Mouse (Mus musculus) ES-E14 (cell line): ENCODE data around the gene Gtf2a2.

Experiments used
- CHD2 ChIP-seq: IDR thresholded peaks from 2 replicates; pipeline ENCODE4 v1.6.1; 2014; ENCODE audit warnings: mild to moderate bottlenecking, low read depth, low read length, inconsistent platforms
- MAFK ChIP-seq: IDR thresholded peaks from 2 replicates; pipeline ENCODE4 v1.6.1; 2014; ENCODE audit warnings: mild to moderate bottlenecking, low read depth, low read length, inconsistent platforms; ENCODE audit not compliant: insufficient read depth
- ZNF384 ChIP-seq: IDR thresholded peaks from 2 replicates; pipeline ENCODE4 v1.6.1; 2012; ENCODE audit warnings: low read depth, low read length, inconsistent platforms

DNA sequence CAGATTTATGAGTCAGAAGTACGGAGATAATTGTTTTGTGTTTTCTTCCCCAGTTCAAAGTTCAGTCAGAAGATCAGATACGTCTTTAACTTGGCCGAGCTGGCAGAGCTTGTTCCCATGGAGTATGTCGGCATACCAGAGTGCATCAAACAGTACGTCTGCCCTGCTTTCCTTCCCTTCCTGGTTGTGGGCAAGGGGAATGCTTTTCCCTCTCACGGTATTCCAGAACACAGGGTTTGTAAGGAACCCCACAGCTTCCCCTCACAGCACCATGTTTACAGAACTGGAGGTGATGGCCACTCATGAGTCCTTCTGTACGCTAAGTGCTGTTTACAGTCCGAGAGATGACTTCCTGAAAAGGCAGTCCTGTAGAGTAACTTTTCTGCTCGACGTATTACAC lies 8.8 kb upstream of the Gtf2a2 start:
- TF ChIP-seq MAFK (no peak), ZNF384 (no peak), CHD2 (no peak)
